Mouse (Mus musculus) liver, embryonic 11.5 days (tissue): ENCODE results near the gene Gm43517. TPM values are rescaled to one million over a fixed set of nuclear protein-coding genes. Genes with fewer than 3 reads are reported as not detected.

Source experiments
- polyA plus RNA-seq: library from polyadenylated mRNA; unstranded; fragments of >200 nt; fragmentation: Nextera tagmentation; extraction: Ambion mirVana; gene quantifications from 2 replicates; pipeline ENCODE4 v1.2.1, GENCODE M21; 2014

The Gm43517 gene
- polyA plus RNA-seq, 1 experiment from 2014 or later, result not detected

Other genes starting within 250 kb of the Gm43517 start
- gene Foxg1, start 2.5 kb upstream of the Gm43517 start, polyA plus RNA-seq, result 0.74 and 0.75 TPM in 2 replicates